Mouse (Mus musculus) thymus, adult 2 months (tissue): ENCODE data around the gene Pip4k2a.

Experiments used
- CTCF ChIP-seq: fragments of 200-500 bp; IDR thresholded peaks from 2 replicates; pipeline ENCODE4 v1.5.1; 2012; ENCODE audit warnings: mild to moderate bottlenecking, control low read depth, low read length, moderate library complexity, borderline replicate concordance; ENCODE audit not compliant: control insufficient read depth, poor library complexity, insufficient read depth; ENCODE audit errors: extremely low read depth
- POLR2A ChIP-seq: fragments of 200-500 bp; IDR thresholded peaks from 2 replicates; pipeline ENCODE4 v1.6.1; 2012; ENCODE audit warnings: mild to moderate bottlenecking, low read length, control low read depth, moderate library complexity; ENCODE audit not compliant: control insufficient read depth, poor library complexity, insufficient read depth; ENCODE audit errors: extremely low read depth

- TF ChIP-seq POLR2A: no peak
- TF ChIP-seq CTCF: no peak
Observed at GRCm38 (mm10) chr2:18914750-18915149, 83.2 kb downstream of the Pip4k2a start.
